Mouse (Mus musculus) ES-E14 (cell line): ENCODE data around the gene Aagab. TPM values are rescaled to one million over a fixed set of nuclear protein-coding genes. Genes with fewer than 3 reads are reported as not detected.

Source experiments
- DNase-seq: peaks from one replicate; pipeline ENCODE4 v3.0.0-alpha.2; 2013; ENCODE audit warnings: low read depth, low spot score
- H3K27ac ChIP-seq: 2 replicates; pipeline ENCODE4 v1.5.1; 2012; ENCODE audit warnings: low read depth, mild to moderate bottlenecking, low read length, moderate library complexity, mixed read lengths; ENCODE audit not compliant: poor library complexity, insufficient read depth, severe bottlenecking
- H3K36me3 ChIP-seq: 2 replicates; pipeline ENCODE4 v1.6.1; 2012; ENCODE audit warnings: mild to moderate bottlenecking, low read length, moderate library complexity, mixed read lengths; ENCODE audit not compliant: control insufficient read depth, poor library complexity, insufficient read depth, severe bottlenecking
- H3K4me1 ChIP-seq, 2 experiments: fragments of 150-350 bp in 1 of 2; sonication (generic) in 1 of 2; 2 replicates each; pipeline ENCODE4 v1.6.1; 2012; ENCODE audit warnings: low read length in 2 of 2, mild to moderate bottlenecking in 1 of 2, mixed read lengths in 1 of 2; ENCODE audit not compliant: control insufficient read depth in 2 of 2, insufficient read depth in 2 of 2, poor library complexity in 1 of 2
- H3K4me3 ChIP-seq, 2 experiments: fragments of 150-350 bp in 1 of 2; sonication (generic) in 1 of 2; 2 replicates each; pipeline ENCODE4 v1.5.1; 2012; ENCODE audit warnings: low read length in 2 of 2, low read depth in 1 of 2, mild to moderate bottlenecking in 1 of 2, mixed read lengths in 1 of 2; ENCODE audit not compliant: insufficient read depth in 1 of 2, poor library complexity in 1 of 2, severe bottlenecking in 1 of 2
- H3K9ac ChIP-seq: 2 replicates; pipeline ENCODE4 v1.6.1; 2012; ENCODE audit warnings: low read depth, mild to moderate bottlenecking, low read length, mixed read lengths; ENCODE audit not compliant: poor library complexity, insufficient read depth, severe bottlenecking
- H3K9me3 ChIP-seq: fragments of 150-350 bp; sonication (generic); 2 replicates; pipeline ENCODE4 v1.6.1; 2012; ENCODE audit warnings: low read depth, mild to moderate bottlenecking, low read length; ENCODE audit not compliant: control insufficient read depth, insufficient read depth
- CHD2 ChIP-seq: IDR thresholded peaks from 2 replicates; pipeline ENCODE4 v1.6.1; 2014; ENCODE audit warnings: mild to moderate bottlenecking, low read depth, low read length, inconsistent platforms
- HCFC1 ChIP-seq: IDR thresholded peaks from 2 replicates; pipeline ENCODE4 v1.6.1; 2012; ENCODE audit warnings: low read length, inconsistent platforms, borderline replicate concordance; ENCODE audit not compliant: insufficient read depth
- MAFK ChIP-seq: IDR thresholded peaks from 2 replicates; pipeline ENCODE4 v1.6.1; 2014; ENCODE audit warnings: mild to moderate bottlenecking, low read depth, low read length, inconsistent platforms; ENCODE audit not compliant: insufficient read depth
- ZC3H11A ChIP-seq: IDR thresholded peaks from 2 replicates; pipeline ENCODE4 v1.6.1; 2012; ENCODE audit warnings: low read depth, mild to moderate bottlenecking, inconsistent platforms, low read length, borderline replicate concordance
- ZNF384 ChIP-seq: IDR thresholded peaks from 2 replicates; pipeline ENCODE4 v1.6.1; 2012; ENCODE audit warnings: low read depth, low read length, inconsistent platforms
- in situ Hi-C, 2 experiments: fragments of 600-800 bp; cut with MboI; formaldehyde crosslinking; loops; one replicate each; pipeline ENCODE4 v1.15.1; 2025; ENCODE audit warnings: low sequenced_read_pairs in 2 of 2, inconsistent platforms in 1 of 2; ENCODE audit not compliant: unreplicated experiment in 2 of 2
- total RNA-seq: library from RNA; depleted of rRNA; stranded (reverse); fragments of 300-350 nt; gene quantifications from 2 replicates; pipeline ENCODE4 v1.2.3, GENCODE M21; 2012

The Aagab gene
- total RNA-seq, 1 experiment: 16.3 TPM

DNA sequence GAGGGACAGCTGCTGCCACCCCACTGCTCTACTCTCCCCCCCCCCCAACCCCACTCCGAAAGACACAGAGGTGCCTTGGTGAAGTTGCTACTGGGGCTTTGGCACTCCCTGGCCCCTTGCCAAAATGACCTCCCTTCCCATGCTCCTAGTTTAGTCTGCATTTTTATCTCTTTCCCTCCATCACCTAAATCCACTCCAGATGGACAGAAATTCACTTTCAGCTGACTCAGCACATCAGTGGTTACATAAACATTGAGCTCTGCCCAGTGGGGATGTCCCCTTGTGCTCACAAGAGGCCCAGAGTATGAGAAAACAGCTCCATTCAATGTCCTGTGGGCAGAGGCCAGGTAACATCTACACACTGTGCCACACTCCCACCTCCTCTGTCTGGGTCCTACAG is 52.6 kb downstream of the Aagab start:
- Histone ChIP-seq H3K27ac (no peak overlapping the region), H3K9me3 (no peaks in the 10 kb centered on the region), H3K9ac (no peak overlapping the region), H3K36me3 (peaks cover 3% of the 10 kb centered on the region; the same call in 1 of the 2 replicates), H3K4me3 (no peak overlapping the region), H3K4me1 (no peaks in the 10 kb centered on the region)
- DNase-seq: no peak
- TF ChIP-seq MAFK: peak; percentile 82; the same call in 1 of the 2 replicates
- TF ChIP-seq ZNF384: no peak
- no peak for TF ChIP-seq HCFC1
- in situ Hi-C loops: no loop called here

DNA sequence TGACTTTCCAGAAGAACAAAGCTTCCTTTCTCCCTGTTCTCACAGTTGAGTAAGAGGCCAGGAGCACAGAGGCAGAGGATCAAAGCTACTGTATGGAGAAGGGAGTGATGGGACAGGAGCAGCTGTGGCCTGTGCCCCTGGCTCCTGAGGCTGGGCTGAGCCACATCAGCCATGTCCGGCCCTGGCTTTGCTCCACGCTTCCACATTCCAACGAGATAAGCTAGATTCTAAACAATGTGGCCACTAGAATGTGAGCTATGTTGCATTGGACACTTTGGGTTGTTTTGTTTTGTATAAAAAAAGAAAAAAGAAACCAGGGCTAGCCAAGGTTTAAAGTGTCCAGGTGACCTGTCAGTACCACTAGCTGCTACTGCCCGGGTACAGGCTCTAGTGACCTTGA is 54.7 kb downstream of the Aagab start:
- H3K4me1 ChIP-seq: no peaks in the 10 kb centered on the region
- peaks cover 3% of the 10 kb centered on the region; the same call in 1 of the 2 replicates for H3K36me3 ChIP-seq
- H3K27ac ChIP-seq: no peak overlapping the region
- H3K9ac ChIP-seq: no peak overlapping the region
- in situ Hi-C loops: no loop called here
- H3K4me3 ChIP-seq: no peak overlapping the region
- DNase-seq: no peak
- TF ChIP-seq ZNF384 (no peak), HCFC1 (no peak), CHD2 (no peak), MAFK (no peak), ZC3H11A (no peak)
- H3K9me3 ChIP-seq: no peaks in the 10 kb centered on the region

DNA sequence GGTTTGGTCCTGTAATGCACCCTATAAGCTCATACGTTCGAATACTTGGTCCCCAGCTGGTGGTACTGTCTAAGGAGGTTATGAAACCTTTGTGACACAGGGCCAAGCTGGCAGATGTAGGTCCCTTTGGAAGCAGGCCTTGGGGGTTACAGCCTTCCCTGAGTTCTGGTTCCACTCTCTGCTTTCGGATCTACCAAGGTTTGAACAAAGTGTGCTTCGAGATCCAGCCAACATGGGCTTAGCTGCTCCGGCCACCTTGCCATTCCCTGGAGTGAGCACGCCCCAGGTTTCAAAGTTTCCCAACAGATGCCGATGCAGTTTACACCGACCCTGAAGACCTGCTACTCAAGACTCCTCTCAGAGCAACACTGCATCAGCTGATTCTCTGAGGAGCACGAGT is 56.0 kb downstream of the Aagab start:
- DNase-seq: no peak
- no peak overlapping the region for H3K4me3 ChIP-seq
- H3K4me1 ChIP-seq: peaks cover 0 to under 1% of the 10 kb centered on the region in 2 experiments; a peak in 1 of 4 replicates
- no peak overlapping the region for H3K9ac ChIP-seq
- no peaks in the 10 kb centered on the region for H3K9me3 ChIP-seq
- no peak for TF ChIP-seq CHD2
- no peak for TF ChIP-seq MAFK
- TF ChIP-seq ZNF384: no peak
- no peak for TF ChIP-seq ZC3H11A
- no peak for TF ChIP-seq HCFC1
- peaks cover 3% of the 10 kb centered on the region; the same call in 1 of the 2 replicates for H3K36me3 ChIP-seq
- in situ Hi-C loops: no loop called here
- no peak overlapping the region for H3K27ac ChIP-seq

DNA sequence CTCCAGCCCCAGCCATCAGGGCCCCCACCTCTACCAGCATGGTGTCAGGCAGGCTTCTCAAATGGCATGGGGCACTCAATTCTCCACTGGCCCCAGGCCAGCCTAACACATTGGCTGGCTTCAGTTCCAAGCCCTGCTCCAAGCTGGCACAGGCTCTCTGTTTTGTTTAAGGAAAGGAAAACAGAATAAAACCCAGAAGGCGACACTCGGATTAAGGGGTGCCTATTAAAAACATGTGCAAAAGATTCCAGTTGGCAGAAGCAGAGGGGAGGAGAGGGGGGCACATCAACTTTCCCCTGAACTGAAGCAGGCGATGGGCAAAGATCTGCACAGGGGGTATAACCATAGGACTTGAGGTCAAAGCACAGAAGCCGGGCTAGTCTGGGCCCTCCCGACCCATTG is 56.5 kb downstream of the Aagab start:
- no peak overlapping the region for H3K4me3 ChIP-seq
- no peak overlapping the region for H3K9ac ChIP-seq
- TF ChIP-seq CHD2: no peak
- no peak for TF ChIP-seq ZC3H11A
- TF ChIP-seq HCFC1: no peak
- TF ChIP-seq MAFK: no peak
- TF ChIP-seq ZNF384: no peak
- DNase-seq: no peak
- no peaks in the 10 kb centered on the region for H3K9me3 ChIP-seq
- H3K36me3 ChIP-seq: peaks cover 3% of the 10 kb centered on the region; the same call in 1 of the 2 replicates
- in situ Hi-C loops: no loop called here
- no peak overlapping the region for H3K27ac ChIP-seq
- H3K4me1 ChIP-seq: peaks cover 0 to 6% of the 10 kb centered on the region in 2 experiments; a peak in 1 of 4 replicates

DNA sequence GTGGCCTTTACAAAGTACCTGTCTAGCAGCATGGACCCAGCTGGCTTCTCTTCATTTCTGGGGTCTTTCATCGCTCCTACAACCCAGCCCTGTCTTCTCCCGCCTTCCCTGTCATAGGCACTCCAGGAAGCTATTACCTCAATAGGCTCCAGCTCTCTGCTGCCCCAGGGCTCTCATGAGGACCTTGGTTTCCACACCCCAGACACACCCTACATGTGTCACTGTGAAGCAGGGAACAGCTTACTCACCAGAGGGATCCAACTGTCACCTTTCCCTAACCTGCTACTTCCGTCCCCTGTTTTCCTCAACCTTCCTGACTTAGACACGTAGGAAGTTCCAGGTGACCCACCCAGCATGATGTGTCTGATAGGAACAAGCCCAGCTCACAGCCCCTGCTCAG is 57.6 kb downstream of the Aagab start:
- in situ Hi-C loops: no loop called here

More for the DNA sequence above, 57.6 kb downstream of the Aagab start:
- no peak for DNase-seq
- H3K36me3 ChIP-seq: peaks cover 3% of the 10 kb centered on the region; the same call in 1 of the 2 replicates
- no peak overlapping the region for H3K27ac ChIP-seq
- H3K4me1 ChIP-seq: peaks cover 0 to 9% of the 10 kb centered on the region in 2 experiments; a peak in 2 of 4 replicates
- H3K4me3 ChIP-seq: no peak overlapping the region
- no peaks in the 10 kb centered on the region for H3K9me3 ChIP-seq
- TF ChIP-seq CHD2: no peak
- TF ChIP-seq ZNF384: no peak
- no peak for TF ChIP-seq ZC3H11A
- TF ChIP-seq MAFK: no peak
- TF ChIP-seq HCFC1: no peak
- H3K9ac ChIP-seq: no peak overlapping the region
